Mouse (Mus musculus): Measurements from ENCODE around the gene Stam.

GRCm38 (mm10) chr2:14165618-14166344 lies 91.9 kb downstream of the Stam start:
- TF ChIP-seq POLR2A (IDR thresholded peaks at IDR 0.05; ENCODE audit: borderline replicate concordance, extremely low read depth, insufficient read depth, insufficient read length, poor library complexity, severe bottlenecking) = no peak
- no peak for TF ChIP-seq CTCF (IDR thresholded peaks at IDR 0.05; ENCODE audit: borderline replicate concordance, extremely low read depth, insufficient read depth, insufficient read length)

Measured in brain, embryonic 14.5 days (tissue).